Mouse (Mus musculus) heart, postnatal 0 days (tissue): ENCODE measurements around the gene Stag3.

Source experiments
- CTCF ChIP-seq: IDR thresholded peaks from 2 replicates; pipeline ENCODE4 v1.5.1; 2016; ENCODE audit warnings: antibody characterized with exemption, control low read depth, low read depth
- EP300 ChIP-seq: IDR thresholded peaks from 2 replicates; pipeline ENCODE4 v1.6.1; 2016; ENCODE audit warnings: antibody characterized with exemption, low read depth

DNA sequence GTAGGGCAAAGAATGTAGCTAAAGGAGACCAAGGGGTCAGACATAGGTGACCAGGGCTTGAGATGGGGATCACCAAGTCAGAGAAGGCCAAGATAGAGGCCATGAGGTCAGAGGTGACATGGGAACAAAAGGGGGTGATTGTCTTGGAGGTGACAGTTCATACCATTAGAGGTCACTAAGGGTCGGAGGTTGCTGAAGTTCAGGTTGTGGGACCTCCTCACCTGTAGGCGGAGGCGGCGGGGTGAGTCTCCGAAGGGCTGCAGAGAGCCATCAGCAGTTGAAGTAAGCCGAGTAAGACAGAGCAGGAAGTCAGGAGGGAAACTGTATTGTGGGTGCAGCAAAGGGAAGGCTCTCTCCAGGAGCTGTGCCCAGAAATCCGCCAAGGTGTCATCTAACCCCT, 2.0 kb upstream of the Stag3 start:
- no peak for TF ChIP-seq EP300
- no peak for TF ChIP-seq CTCF
